Mouse (Mus musculus) lung, postnatal 14 days (tissue): ENCODE results near the gene Tubb4a.
A peak's percentile ranks its signal among the peaks of the same experiment; 100 is the strongest.
"Not testable (repeated sequence)": the region's sequence is repeated elsewhere in the genome, so short reads cannot be mapped to it uniquely, and the experiment has no call there.

Source experiments
- DNase-seq: peaks from one replicate; pipeline ENCODE4 v3.0.0; 2021

The Tubb4a gene

GRCm38 (mm10) chr17:57087049-57087832 lies at the start of gene Tubb4a:
TSS of gene Tubb4a (minus strand) at chr17:57087782.
- DNase-seq, result peak; percentile 40

GRCm38 (mm10) chr17:57135635-57136034 lies 48.1 kb upstream of the Tubb4a start:
- no peak for DNase-seq

- DNase-seq, result no peak
These were observed 47.1 kb upstream of the Tubb4a start for GRCm38 (mm10) chr17:57134693-57135092.

GRCm38 (mm10) chr17:57134021-57134420 lies 46.4 kb upstream of the Tubb4a start:
- DNase-seq, result not testable (repeated sequence)

GRCm38 (mm10) chr17:57131793-57132192 lies 44.2 kb upstream of the Tubb4a start:
- no peak for DNase-seq

- no peak for DNase-seq
These were observed 38.5 kb upstream of the Tubb4a start for GRCm38 (mm10) chr17:57125853-57126622.

- no peak for DNase-seq
These were observed 37.2 kb upstream of the Tubb4a start for GRCm38 (mm10) chr17:57124792-57125191.

GRCm38 (mm10) chr17:57123192-57124118 lies 35.9 kb upstream of the Tubb4a start:
- DNase-seq, result no peak

- no peak for DNase-seq
These were observed 34.3 kb upstream of the Tubb4a start for GRCm38 (mm10) chr17:57121856-57122255.

- DNase-seq, result peak; percentile 30
These were observed 31.2 kb upstream of the Tubb4a start for GRCm38 (mm10) chr17:57118524-57119349.

- no peak for DNase-seq
These were observed 29.2 kb upstream of the Tubb4a start for GRCm38 (mm10) chr17:57116801-57117200.

- DNase-seq, result peak; percentile 13
These were observed 25.3 kb upstream of the Tubb4a start for GRCm38 (mm10) chr17:57112768-57113474.

- no peak for DNase-seq
These were observed 22.4 kb upstream of the Tubb4a start for GRCm38 (mm10) chr17:57110005-57110404.

GRCm38 (mm10) chr17:57108666-57109171 lies 21.1 kb upstream of the Tubb4a start:
- no peak for DNase-seq

GRCm38 (mm10) chr17:57108040-57108665 lies 20.6 kb upstream of the Tubb4a start:
- DNase-seq, result no peak

- DNase-seq, result no peak
These were observed 19.5 kb upstream of the Tubb4a start for GRCm38 (mm10) chr17:57107064-57107463.

GRCm38 (mm10) chr17:57106035-57106368 lies 18.4 kb upstream of the Tubb4a start:
- no peak for DNase-seq

GRCm38 (mm10) chr17:57105181-57106034 lies 17.8 kb upstream of the Tubb4a start, which contains the start of gene Tnfsf9:
TSS of gene Tnfsf9 (plus strand) at chr17:57105325.
- peak; percentile 30 for DNase-seq

- no peak for DNase-seq
These were observed 16.9 kb upstream of the Tubb4a start for GRCm38 (mm10) chr17:57104496-57104895.

GRCm38 (mm10) chr17:57102276-57102675 lies 14.7 kb upstream of the Tubb4a start:
- DNase-seq, result no peak
